Mouse (Mus musculus): ENCODE results near the gene Fhl1.

Fhl1 gene

GRCm38 (mm10) chrX:56731306-56732201, at the start of gene Fhl1:
Fhl1 (plus strand) TSS chrX:56731787.
- DNase-seq (ENCODE audit: low spot score) = peak; percentile 50

DNA sequence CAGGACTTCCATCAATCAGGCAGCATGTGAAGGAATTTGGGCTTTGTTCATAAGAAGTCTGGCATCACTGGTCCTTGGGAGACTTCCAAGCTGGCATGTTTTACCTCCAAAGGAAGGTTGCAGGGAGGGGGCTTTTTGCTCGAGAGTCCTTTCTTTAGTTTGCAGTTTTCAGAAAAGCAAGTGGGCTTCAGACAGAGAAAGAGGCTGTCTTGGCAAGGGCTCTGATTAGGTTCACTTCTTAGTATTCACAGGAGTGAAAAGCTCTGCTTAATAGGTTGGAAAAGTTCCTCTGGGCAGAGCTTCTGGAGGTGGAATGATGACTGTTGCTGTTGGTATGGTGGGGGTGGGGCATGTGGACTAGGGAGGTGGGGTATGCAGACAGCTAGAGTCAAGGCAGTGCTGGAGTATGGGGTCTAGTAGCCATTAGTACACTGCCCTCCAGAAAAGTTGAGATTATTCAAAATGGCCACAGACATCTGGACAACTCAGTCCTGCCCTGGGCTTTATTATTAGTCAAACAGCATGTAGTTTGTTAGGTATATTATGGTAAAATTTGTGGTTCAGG, 49.3 kb upstream of the Fhl1 start:
- DNase-seq (ENCODE audit: low spot score) = no peak

- DNase-seq (ENCODE audit: low spot score) = no peak
Measured at GRCm38 (mm10) chrX:56683521-56683920, 48.1 kb upstream of the Fhl1 start.

GRCm38 (mm10) chrX:56692554-56692953, 39.0 kb upstream of the Fhl1 start:
- no peak for DNase-seq (ENCODE audit: low spot score)

- DNase-seq (ENCODE audit: low spot score) = no peak
Measured at GRCm38 (mm10) chrX:56694539-56694938, 37.0 kb upstream of the Fhl1 start.

GRCm38 (mm10) chrX:56697199-56697780, 34.3 kb upstream of the Fhl1 start:
- no peak for DNase-seq (ENCODE audit: low spot score)

GRCm38 (mm10) chrX:56697886-56698285, 33.7 kb upstream of the Fhl1 start:
- DNase-seq (ENCODE audit: low spot score) = no peak

DNA sequence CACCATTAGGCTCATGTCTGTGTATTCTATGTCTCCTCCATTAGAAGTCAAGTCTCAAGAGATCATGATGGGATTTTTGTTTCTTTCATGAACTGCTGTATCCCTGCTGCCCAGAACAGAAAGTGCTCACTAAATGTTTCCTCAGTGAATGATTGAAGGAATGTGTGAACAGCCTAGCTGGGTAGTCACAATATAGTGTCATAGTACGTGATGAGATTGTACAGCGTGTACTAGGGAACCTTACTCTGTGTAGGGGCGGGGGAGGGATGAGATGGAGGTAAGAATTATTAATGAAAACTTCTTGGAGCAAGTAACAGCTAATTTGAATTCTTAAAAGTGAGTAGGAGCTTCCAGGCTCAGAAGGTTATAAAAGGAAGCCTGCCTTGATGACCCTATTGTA, 30.3 kb upstream of the Fhl1 start:
- DNase-seq (ENCODE audit: low spot score) = no peak

DNA sequence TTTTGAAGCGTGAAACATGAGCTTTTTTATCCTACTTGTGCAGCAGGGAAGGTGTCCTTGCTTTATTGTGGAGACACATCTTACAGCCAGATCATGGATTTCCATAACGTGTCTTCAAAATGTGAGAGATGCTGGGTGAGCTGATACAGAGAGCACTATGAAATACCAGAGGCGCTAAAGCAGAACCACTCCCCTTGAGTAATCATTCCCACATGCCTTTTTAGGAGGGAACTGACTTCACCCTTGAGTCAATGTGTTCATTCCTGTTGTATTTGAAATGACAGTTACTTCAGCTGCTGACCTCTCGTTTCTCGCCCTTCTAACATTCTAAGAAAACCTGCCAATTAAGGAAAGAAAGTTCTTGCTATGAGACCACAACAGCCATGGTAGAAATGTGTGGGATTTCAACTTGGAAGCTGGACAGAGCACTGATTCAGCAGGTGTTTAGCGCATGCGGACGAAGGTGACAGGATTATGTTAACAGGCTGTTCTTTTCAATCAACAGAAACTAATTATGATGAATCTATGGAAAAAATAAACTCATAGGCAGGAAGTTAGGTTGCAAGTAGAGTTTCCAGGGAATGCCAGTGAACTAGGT, 27.5 kb upstream of the Fhl1 start:
- DNase-seq (ENCODE audit: low spot score) = no peak

- no peak for DNase-seq (ENCODE audit: low spot score)
Measured at GRCm38 (mm10) chrX:56708592-56709370, 22.8 kb upstream of the Fhl1 start.

GRCm38 (mm10) chrX:56710522-56710921, 21.1 kb upstream of the Fhl1 start:
- no peak for DNase-seq (ENCODE audit: low spot score)

GRCm38 (mm10) chrX:56712666-56713065, 18.9 kb upstream of the Fhl1 start:
- DNase-seq (ENCODE audit: low spot score) = no peak

GRCm38 (mm10) chrX:56722559-56722958, 9.0 kb upstream of the Fhl1 start:
- DNase-seq (ENCODE audit: low spot score) = no peak

GRCm38 (mm10) chrX:56728507-56728906, 3.1 kb upstream of the Fhl1 start:
- no peak for DNase-seq (ENCODE audit: low spot score)

- no peak for DNase-seq (ENCODE audit: low spot score)
Measured at GRCm38 (mm10) chrX:56730828-56731305, 720 bp upstream of the Fhl1 start.

DNA sequence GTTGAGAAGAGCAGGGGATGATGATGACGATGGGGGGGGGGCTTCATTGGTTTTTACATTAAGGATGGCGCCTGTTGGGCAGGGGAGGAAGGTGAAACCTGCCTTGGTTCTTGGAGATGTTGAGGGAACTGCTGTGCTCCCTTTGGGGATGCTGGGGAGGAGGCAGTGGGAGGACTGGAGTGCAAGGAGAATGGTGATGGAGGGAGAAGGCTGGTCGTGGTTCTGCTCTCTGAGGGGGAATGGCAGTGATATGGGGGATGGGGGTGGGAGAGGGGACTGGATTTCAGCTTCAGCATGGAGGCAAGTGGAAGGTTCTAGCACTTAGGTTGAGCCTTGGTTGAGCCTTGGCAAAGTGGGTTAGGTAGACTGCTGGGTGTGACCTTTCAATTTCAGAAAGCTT, 814 bp downstream of the Fhl1 start:
- DNase-seq (ENCODE audit: low spot score) = no peak

DNA sequence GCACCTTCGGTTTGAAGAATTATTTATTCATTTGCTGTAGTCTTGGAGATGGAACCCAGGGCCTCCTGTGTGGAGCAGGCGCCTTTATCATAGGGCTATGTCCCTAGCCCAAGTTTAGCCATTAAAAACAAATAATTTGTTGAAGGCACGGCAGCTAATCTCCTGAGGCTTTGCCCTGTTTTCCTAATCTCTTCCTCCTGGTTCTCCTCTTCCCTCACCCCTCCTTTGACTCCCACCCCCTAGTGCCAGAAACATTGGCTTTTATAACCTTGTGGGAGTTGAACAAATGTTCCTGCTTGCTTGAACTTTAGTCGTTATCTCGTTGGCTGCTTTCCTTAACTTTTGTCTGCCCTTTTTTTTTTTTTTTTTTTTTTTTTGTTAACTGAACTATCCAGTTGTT, 2.8 kb downstream of the Fhl1 start:
- no peak for DNase-seq (ENCODE audit: low spot score)

DNA sequence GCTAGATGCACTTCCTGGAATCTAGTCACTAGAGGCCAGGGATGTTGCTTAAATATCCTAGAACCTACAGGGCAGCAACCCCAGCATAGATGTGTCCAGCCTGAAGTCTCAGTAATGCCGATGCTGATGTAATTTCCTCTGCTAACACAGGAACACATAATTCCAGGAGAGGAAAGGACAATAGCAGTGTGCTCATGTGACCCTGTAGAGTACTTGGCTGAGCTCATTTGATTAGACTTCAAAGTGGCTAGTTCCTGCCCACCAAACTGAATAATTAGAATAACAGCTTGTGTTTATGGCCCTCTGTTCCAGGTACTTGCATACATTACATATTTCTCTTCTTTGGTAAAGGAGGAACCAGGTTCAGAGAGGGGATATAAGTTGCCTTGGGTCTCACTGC, 4.6 kb downstream of the Fhl1 start:
- DNase-seq (ENCODE audit: low spot score) = peak; percentile 18

DNA sequence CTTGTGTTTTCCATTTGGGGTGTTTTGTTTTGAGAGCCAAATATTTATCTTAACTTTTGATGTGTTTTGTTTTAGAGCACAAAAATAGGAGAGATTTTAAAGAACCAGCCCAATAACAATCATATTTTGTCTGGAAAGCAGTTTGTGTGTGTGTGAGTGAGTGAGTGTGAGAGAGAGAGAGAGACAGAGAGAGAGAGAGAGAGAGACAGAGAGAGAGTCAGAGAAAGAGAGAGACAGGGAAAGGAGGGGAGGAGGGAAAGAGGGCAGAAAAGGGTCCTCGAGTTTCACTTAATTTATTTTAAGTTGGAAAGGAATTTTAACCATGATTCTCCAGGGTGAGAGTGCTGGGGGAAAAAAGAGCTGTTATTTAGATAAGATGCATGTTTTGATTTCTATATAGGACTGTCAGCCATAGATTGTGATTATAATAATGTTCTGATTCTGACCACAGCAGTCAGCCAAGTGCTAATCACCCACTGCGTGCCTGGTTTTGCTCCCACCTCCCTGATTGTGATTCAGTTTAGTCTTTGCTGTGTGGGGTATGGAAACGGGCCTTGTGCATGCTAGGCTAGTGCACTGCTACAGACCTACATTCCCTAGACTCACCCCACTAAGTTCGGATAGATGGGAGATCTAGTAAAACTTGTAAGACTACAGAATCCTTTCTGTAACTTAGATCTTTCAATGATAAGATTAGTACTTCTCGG, 6.4 kb downstream of the Fhl1 start:
- no peak for DNase-seq (ENCODE audit: low spot score)

DNA sequence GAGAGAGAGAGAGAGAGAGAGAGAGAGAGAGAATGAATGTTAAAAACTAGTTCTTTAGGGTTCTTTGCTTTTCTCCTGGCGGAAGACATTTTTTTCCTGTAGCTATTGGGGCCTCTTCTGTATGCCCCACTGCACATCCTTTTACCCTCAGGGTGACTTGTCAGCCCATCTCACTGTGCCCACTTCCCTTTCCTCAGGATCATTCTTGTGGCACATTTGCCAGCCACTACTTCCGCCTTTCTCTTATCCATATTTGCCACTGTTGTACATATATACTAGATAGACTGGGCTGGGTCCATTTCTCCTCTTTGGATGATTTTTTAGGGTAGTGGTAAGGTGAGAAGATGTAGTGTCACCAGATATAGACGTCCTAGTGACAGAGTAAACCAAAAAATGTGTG, 9.8 kb downstream of the Fhl1 start:
- DNase-seq (ENCODE audit: low spot score) = no peak

DNA sequence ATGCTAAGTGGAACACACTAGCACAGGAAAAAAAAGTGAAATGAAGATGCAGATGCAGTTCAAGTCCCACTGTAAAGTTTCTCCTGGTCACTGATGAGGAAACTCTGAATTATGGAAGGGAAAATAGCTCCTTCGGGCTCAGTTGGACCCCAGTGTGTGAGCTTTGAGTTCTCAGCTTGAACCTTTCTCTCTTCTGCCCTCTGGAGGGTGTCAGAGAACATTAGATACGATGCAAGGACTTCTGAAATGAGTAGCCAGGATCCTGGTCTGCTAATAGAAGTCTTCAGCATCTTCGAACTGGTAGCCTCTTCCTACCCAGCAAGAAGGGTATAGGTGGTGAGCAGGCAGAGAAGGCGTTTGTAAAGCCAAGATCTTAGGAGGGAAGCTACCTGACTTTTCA, 19.9 kb downstream of the Fhl1 start:
- no peak for DNase-seq (ENCODE audit: low spot score)

Measured in lung, postnatal 25 days (tissue).